Mouse (Mus musculus) urinary bladder, adult 18-20 months (tissue): ENCODE data around the gene H2al3.
A peak's percentile ranks its signal among the peaks of the same experiment; 100 is the strongest.

Experiments used
- DNase-seq, 2 experiments: peaks; one replicate each; pipeline ENCODE4 v3.0.0; 2022; ENCODE audit warnings: low spot score in 2 of 2, mixed read lengths in 2 of 2

H2al3 gene

DNA sequence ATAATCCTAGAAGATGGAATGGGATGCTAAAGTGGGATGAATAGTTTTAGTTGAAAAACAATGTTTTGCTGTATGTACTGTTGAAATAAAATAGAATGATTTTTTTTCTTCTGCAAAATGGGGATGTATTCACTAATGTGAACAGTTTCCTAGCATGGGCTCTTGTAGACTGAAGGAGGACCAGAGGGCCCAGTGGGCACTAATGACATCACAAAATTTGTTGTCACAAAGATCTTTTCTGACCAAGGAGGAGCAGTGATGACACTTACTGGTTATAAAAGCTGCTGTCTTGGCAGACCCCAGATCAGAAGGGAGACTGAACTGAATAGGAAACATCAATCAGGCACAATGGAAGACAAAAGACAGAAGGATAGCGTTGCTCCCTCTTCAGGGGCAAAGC lies at the start of gene H2al3:
H2al3 (plus strand) TSS at position 301 of the 400 bp plus-strand sequence.
- DNase-seq: no peak

DNA sequence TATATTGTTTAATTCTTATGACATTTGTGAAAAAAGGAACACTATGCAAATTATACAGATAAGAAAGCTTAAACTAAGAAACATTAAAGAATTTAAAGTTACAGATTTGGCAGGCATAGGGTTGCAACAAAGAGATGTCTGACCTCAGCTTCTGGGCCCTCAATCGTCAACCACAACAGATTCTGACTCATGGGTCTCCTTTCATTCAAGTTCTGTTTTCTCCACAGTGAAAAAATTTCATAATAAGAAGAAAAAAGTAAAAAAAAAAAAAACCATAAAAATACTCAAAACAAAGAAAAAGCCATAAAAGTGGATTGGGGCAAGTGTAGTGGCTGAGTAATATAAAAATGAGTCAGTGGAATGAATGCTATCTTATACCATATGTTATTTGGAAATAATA lies 39.4 kb upstream of the H2al3 start:
- no peak for DNase-seq

DNA sequence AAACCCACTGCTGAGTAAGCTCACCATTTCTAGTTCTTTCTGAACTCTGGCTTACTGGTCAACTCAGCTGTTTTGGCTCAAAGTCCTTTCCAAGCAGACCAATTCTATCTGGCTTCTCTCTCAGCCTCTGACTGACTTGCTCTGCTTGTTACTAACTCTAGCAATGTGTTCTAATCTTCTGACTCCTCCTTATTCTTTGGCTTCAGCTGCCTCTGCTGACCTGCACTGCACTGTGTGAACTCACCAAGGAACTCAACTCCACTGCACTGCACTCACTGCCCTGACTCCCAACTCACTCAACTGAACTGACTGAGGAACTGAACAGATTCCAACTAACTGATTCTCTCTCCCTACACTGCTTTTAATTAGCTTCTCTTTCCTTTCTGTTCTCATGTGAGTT lies 37.0 kb upstream of the H2al3 start:
- DNase-seq: no peak

DNA sequence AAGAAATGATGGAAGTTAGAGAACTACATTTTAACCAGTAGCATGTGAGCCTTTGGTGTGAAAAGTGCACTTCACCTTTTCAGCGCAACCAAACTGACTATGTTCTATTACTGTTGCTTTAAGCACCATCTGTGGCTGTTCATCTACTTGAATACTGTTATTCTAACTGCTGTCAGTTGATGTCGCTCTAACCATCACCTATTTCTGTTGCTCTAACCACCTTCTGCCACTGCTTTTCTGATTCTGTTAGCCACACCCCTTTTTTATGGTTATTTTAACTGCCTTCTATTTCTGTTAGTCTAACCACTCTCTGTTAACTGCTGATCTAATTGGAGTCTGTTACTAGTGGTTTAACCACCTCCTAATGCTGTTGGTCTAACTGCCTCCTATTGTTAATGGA lies 14.7 kb upstream of the H2al3 start:
- no peak for DNase-seq

DNA sequence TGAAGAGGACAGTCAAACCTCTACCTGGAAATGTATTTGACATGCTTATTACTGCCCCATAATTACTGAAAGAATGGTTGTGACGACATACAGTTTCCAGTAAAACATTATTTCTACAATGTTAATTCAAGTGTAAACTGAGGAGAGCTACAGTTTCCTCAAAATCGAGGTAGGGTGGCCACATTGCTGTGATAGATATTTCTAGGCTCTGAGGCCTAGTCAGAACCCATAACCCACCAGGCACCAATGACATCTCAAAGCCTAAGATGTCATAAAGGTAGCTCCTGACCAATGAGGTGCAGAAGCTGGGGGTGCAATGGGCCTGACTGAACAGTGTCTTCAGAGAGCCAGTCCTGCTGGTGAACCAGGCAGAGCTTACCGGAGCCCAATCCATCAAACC lies 2.9 kb upstream of the H2al3 start, which contains the start of gene Hypm:
Hypm (plus strand) TSS at position 301 of the 400 bp plus-strand sequence.
- no peak for DNase-seq

DNA sequence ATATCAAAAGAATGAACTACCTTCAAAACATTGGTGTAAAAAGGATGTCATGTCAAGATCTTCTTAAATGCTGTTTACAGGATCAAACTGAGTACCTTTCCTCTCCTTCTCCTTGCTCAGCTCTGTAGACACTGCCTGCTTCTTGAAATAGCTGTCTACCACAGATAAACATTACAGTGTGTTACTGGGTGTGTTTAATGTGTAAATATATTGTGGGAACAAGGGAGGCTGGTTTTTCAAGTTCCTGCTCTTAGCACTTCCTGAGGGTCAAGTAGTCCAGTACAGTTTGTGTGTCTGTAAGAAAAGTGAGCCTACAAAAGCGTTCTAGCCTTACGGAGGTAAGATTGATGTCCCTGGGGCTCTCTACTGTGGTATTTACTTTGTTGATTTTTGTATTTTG lies 12.4 kb downstream of the H2al3 start:
- DNase-seq: peak in 1 of 2 experiments; percentile 2

DNA sequence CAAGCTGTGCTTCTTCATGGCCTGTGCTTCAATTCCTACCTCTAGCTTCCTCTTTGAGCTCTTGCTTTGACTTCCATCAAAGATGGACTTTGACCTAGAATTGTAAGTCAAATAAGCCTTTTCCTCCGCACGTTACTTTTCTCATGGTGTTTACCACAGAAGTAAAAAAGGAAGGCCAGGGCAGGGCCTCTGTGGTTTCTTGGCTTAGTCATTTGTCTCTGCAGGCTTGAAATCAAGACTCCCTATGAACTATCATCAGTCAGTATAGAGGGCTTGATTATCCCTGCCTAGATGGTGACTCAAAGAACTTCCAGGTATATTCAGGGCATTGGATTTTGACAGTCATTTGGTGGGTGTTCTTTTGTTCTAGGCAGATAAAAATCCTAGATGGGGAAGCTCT lies 26.0 kb downstream of the H2al3 start:
- no peak for DNase-seq

DNA sequence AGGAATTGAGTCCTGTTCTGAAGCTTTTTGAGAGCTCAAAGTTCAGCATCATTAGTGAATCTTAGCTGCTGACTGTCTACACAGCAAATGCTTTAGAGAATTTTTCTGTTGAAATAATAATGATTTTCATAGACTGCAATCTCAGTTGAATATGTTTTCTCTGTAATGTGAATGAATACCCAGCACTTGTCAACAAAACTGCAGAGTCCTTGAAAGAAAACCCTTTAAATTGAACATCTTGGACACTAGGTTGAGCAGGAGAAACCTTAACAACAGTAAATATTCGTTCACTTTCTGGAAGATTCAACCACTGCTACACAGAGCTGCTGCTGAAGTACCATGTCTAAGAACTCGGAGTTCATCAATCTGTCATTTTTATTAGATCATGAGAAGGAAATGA lies 35.8 kb downstream of the H2al3 start, which contains the start of gene Sytl5:
Sytl5 (plus strand) TSS at position 301 of the 400 bp plus-strand sequence.
- no peak for DNase-seq
